In genomic region chr2:163787709-163788108, GRCm38 (mm10) we compare ENCODE assay signal across 8 mouse cellular contexts. TPM values are rescaled to one million over a fixed set of nuclear protein-coding genes. Genes with fewer than 3 reads are reported as not detected.
A peak's percentile ranks its signal among the peaks of the same experiment; 100 is the strongest.
DNase-seq lines count a peak whose midpoint lies in the region; ATAC-seq and TF ChIP-seq lines count a peak whose summit lies in the region.

No protein-coding gene starts in this region.

- 49% methylated on average over 3 of the region's 3 CpGs for WGBS in hindbrain, embryonic 10.5 days
- 61% methylated on average over 3 of the region's 3 CpGs for WGBS in hindbrain, embryonic 12.5 days
- whole genome bisulfite sequencing in bone marrow, adult 2 months, result 37% methylated on average over 3 of the region's 3 CpGs
- 41% methylated on average over 3 of the region's 3 CpGs for WGBS in embryonic facial prominence, embryonic 11.5 days
- 49% methylated on average over 3 of the region's 3 CpGs for WGBS in midbrain, embryonic 15.5 days

- no peak overlapping the region for H3K4me3 ChIP-seq in hindbrain, embryonic 10.5 days
- H3K4me3 ChIP-seq in hindbrain, embryonic 12.5 days, result no peak overlapping the region
- no peak overlapping the region for H3K4me3 ChIP-seq in bone marrow, adult 2 months (replicated peaks; ENCODE audit: control insufficient read depth, low read depth, low read length)
- no peak overlapping the region for H3K4me3 ChIP-seq in embryonic facial prominence, embryonic 11.5 days (ENCODE audit: low read depth, low read length)
- no peak overlapping the region for H3K4me3 ChIP-seq in midbrain, embryonic 15.5 days

- DNase-seq in hindbrain, embryonic 10.5 days (ENCODE audit: low spot score), result peak; percentile 37
- DNase-seq in embryonic facial prominence, embryonic 11.5 days (ENCODE audit: low spot score), result peak; percentile 81
- peak; percentile 65 for DNase-seq in induced T-regulatory cell, adult 2 months (ENCODE audit: low read depth)
- peak; percentile 28 to 31 for DNase-seq in left cerebral cortex, postnatal 36 days (ENCODE audit: low spot score in 2 of 2)
- peak; percentile 26 to 32 for DNase-seq in thymus, postnatal 36 days

- H3K4me2 ChIP-seq in hindbrain, embryonic 12.5 days (replicated peaks), result no peak overlapping the region
- H3K4me2 ChIP-seq in embryonic facial prominence, embryonic 11.5 days (ENCODE audit: low read depth, low read length), result no peak overlapping the region
- H3K4me2 ChIP-seq in midbrain, embryonic 15.5 days, result no peak overlapping the region

- H3K9ac ChIP-seq in hindbrain, embryonic 12.5 days, result no peak overlapping the region
- H3K9ac ChIP-seq in embryonic facial prominence, embryonic 11.5 days (replicated peaks; ENCODE audit: low read length), result no peak overlapping the region
- H3K9ac ChIP-seq in midbrain, embryonic 15.5 days, result no peak overlapping the region

- H3K27ac ChIP-seq in hindbrain, embryonic 10.5 days, result no peak overlapping the region
- H3K27ac ChIP-seq in hindbrain, embryonic 12.5 days, result no peak overlapping the region
- H3K27ac ChIP-seq in bone marrow, adult 2 months (ENCODE audit: control insufficient read depth, insufficient read depth, low read depth, low read length, poor library complexity), result no peak overlapping the region
- no peak overlapping the region for H3K27ac ChIP-seq in embryonic facial prominence, embryonic 11.5 days (replicated peaks; ENCODE audit: low read depth, low read length)
- H3K27ac ChIP-seq in midbrain, embryonic 15.5 days, result no peak overlapping the region

- ATAC-seq in hindbrain, embryonic 12.5 days (ENCODE audit: low FRiP score), result no peak
- no peak for ATAC-seq in embryonic facial prominence, embryonic 11.5 days (replicated peaks; ENCODE audit: insufficient number of reproducible peaks, low FRiP score, low TSS enrichment, low read depth)
- 0 out of 2 replicates have a peak, but pooled peaks have one; percentile 58 for ATAC-seq in midbrain, embryonic 15.5 days (replicated peaks)

- intact Hi-C loops in left cerebral cortex, postnatal 36 days (cut with DNase I), result no loop called here

- no peak for TF ChIP-seq POLR2A in bone marrow, adult 2 months (IDR thresholded peaks at IDR 0.05; ENCODE audit: borderline replicate concordance, control insufficient read depth, low read depth, low read length)

- no peaks in the 10 kb centered on the region for H3K4me1 ChIP-seq in hindbrain, embryonic 10.5 days (replicated peaks)
- no peaks in the 10 kb centered on the region for H3K4me1 ChIP-seq in hindbrain, embryonic 12.5 days
- H3K4me1 ChIP-seq in bone marrow, adult 2 months (ENCODE audit: control insufficient read depth, insufficient read depth, low read length), result no peaks in the 10 kb centered on the region
- H3K4me1 ChIP-seq in embryonic facial prominence, embryonic 11.5 days (ENCODE audit: control insufficient read depth, insufficient read depth, low read length), result no peaks in the 10 kb centered on the region
- no peaks in the 10 kb centered on the region for H3K4me1 ChIP-seq in midbrain, embryonic 15.5 days

- peak; percentile 74 for TF ChIP-seq CTCF in bone marrow, adult 2 months (IDR thresholded peaks at IDR 0.05; ENCODE audit: control insufficient read depth, insufficient read depth, low read length)

- H3K9me3 ChIP-seq in hindbrain, embryonic 10.5 days, result no peaks in the 10 kb centered on the region
- no peaks in the 10 kb centered on the region for H3K9me3 ChIP-seq in hindbrain, embryonic 12.5 days (replicated peaks)
- H3K9me3 ChIP-seq in embryonic facial prominence, embryonic 11.5 days (replicated peaks; ENCODE audit: control insufficient read depth, low read length), result no peaks in the 10 kb centered on the region
- H3K9me3 ChIP-seq in midbrain, embryonic 15.5 days, result no peaks in the 10 kb centered on the region

- no peaks in the 10 kb centered on the region; the same call in 1 of the 2 replicates for H3K27me3 ChIP-seq in hindbrain, embryonic 10.5 days (ENCODE audit: insufficient read depth, poor library complexity, severe bottlenecking)
- H3K27me3 ChIP-seq in hindbrain, embryonic 12.5 days, result no peaks in the 10 kb centered on the region
- no peaks in the 10 kb centered on the region for H3K27me3 ChIP-seq in embryonic facial prominence, embryonic 11.5 days (ENCODE audit: control insufficient read depth, insufficient read depth, low read length)
- H3K27me3 ChIP-seq in midbrain, embryonic 15.5 days (replicated peaks), result no peaks in the 10 kb centered on the region

- H3K36me3 ChIP-seq in hindbrain, embryonic 10.5 days, result no peaks in the 10 kb centered on the region
- no peaks in the 10 kb centered on the region for H3K36me3 ChIP-seq in hindbrain, embryonic 12.5 days
- H3K36me3 ChIP-seq in embryonic facial prominence, embryonic 11.5 days (replicated peaks; ENCODE audit: control insufficient read depth, insufficient read depth, low read depth, low read length), result no peaks in the 10 kb centered on the region
- H3K36me3 ChIP-seq in midbrain, embryonic 15.5 days (replicated peaks), result no peaks in the 10 kb centered on the region

RNA-seq across cellular contexts. Expression of gene Ccn5, which starts 33.0 kb away (rescaled TPM):
- 0.15 and 0.43 TPM in 2 replicates for polyA plus RNA-seq in hindbrain, embryonic 10.5 days (2016; fragmentation: Nextera tagmentation; extraction: Ambion mirVana)
- 0.13 and 0.48 TPM in 2 replicates for polyA plus RNA-seq in hindbrain, embryonic 12.5 days (2016; fragmentation: Nextera tagmentation; extraction: Ambion mirVana)
- polyA plus RNA-seq in bone marrow, adult 2 months (2011; ENCODE audit: insufficient read depth, insufficient read length, low replicate concordance, missing spikeins), result 3.1 and 12.3 TPM in 2 replicates
- polyA plus RNA-seq in embryonic facial prominence, embryonic 11.5 days (2014; fragmentation: Nextera tagmentation; extraction: Ambion mirVana), result 0.71 TPM in 1 of 2 replicates, not detected in the other
- total RNA-seq in left cerebral cortex, postnatal 36 days (2021), result under 1 TPM; 0.17 to 0.23 TPM
- polyA plus RNA-seq in midbrain, embryonic 15.5 days (2015; fragmentation: Nextera tagmentation; extraction: Ambion mirVana), result 0.28 and 0.68 TPM in 2 replicates

RNA-seq across cellular contexts. Expression of gene Ada, which starts 37.7 kb away (rescaled TPM):
- polyA plus RNA-seq in hindbrain, embryonic 10.5 days (2016; fragmentation: Nextera tagmentation; extraction: Ambion mirVana), result 7.2 and 8.1 TPM in 2 replicates
- 4.0 and 4.3 TPM in 2 replicates for polyA plus RNA-seq in hindbrain, embryonic 12.5 days (2016; fragmentation: Nextera tagmentation; extraction: Ambion mirVana)
- polyA plus RNA-seq in bone marrow, adult 2 months (2011; ENCODE audit: insufficient read depth, insufficient read length, low replicate concordance, missing spikeins), result 4.0 and 14.9 TPM in 2 replicates
- polyA plus RNA-seq in embryonic facial prominence, embryonic 11.5 days (2014; fragmentation: Nextera tagmentation; extraction: Ambion mirVana), result 10.3 and 11.0 TPM in 2 replicates
- total RNA-seq in left cerebral cortex, postnatal 36 days (2021), result 1 to 10 TPM; 1.5 to 1.6 TPM
- 3.9 TPM in 2 replicates for polyA plus RNA-seq in midbrain, embryonic 15.5 days (2015; fragmentation: Nextera tagmentation; extraction: Ambion mirVana)

Comparison
In these comparisons a context has a peak if more than half of its experiments do, and no peak if none do; other contexts are left out.
1. DNase-seq: peak in every context shown above with its lines; median percentile 81 in embryonic facial prominence, embryonic 11.5 days; 65 in induced T-regulatory cell, adult 2 months; 37 in hindbrain, embryonic 10.5 days; 30 in left cerebral cortex, postnatal 36 days; 29 in thymus, postnatal 36 days.